Mouse (Mus musculus) splenic B cell, adult 2 months (primary cell): ENCODE data around the gene Rbm10.

Experiments
- DNase-seq: peaks from one replicate; pipeline ENCODE4 v3.0.0-alpha.2; 2011; ENCODE audit warnings: low read depth, low spot score
- H3K27me3 ChIP-seq: 2 replicates; pipeline ENCODE4 v1.6.1; 2012; ENCODE audit warnings: mild to moderate bottlenecking, low read length, moderate library complexity, mixed read lengths; ENCODE audit not compliant: control insufficient read depth, poor library complexity, insufficient read depth, severe bottlenecking
- H3K36me3 ChIP-seq: 2 replicates; pipeline ENCODE4 v1.6.1; 2012; ENCODE audit warnings: mild to moderate bottlenecking, low read length, moderate library complexity, mixed read lengths; ENCODE audit not compliant: control insufficient read depth, poor library complexity, insufficient read depth, severe bottlenecking

Rbm10 gene

GRCm38 (mm10) chrX:20617176-20617902, at the start of gene Rbm10, which contains the start of gene Ndufb11:
Gene Rbm10, plus strand, starts transcription at chrX:20617503.
Gene Ndufb11, minus strand, starts transcription at chrX:20617619.
- peak; percentile 84 for DNase-seq
- Histone ChIP-seq H3K27me3 (no peaks in the 10 kb centered on the region), H3K36me3 (no peaks in the 10 kb centered on the region)

GRCm38 (mm10) chrX:20571024-20571423, 46.3 kb upstream of the Rbm10 start:
- no peak for DNase-seq
- no peaks in the 10 kb centered on the region for H3K36me3 ChIP-seq
- H3K27me3 ChIP-seq: no peaks in the 10 kb centered on the region

GRCm38 (mm10) chrX:20572683-20573082, 44.6 kb upstream of the Rbm10 start:
- no peak for DNase-seq
- H3K27me3 ChIP-seq: no peaks in the 10 kb centered on the region
- H3K36me3 ChIP-seq: no peaks in the 10 kb centered on the region

- H3K27me3 ChIP-seq: no peaks in the 10 kb centered on the region
- H3K36me3 ChIP-seq: no peaks in the 10 kb centered on the region
- DNase-seq: no peak
These were observed 43.4 kb upstream of the Rbm10 start for GRCm38 (mm10) chrX:20573927-20574326.

GRCm38 (mm10) chrX:20587968-20588367, 29.3 kb upstream of the Rbm10 start:
- no peaks in the 10 kb centered on the region for H3K36me3 ChIP-seq
- H3K27me3 ChIP-seq: no peaks in the 10 kb centered on the region
- peak; percentile 33 for DNase-seq

- Histone ChIP-seq H3K36me3 (no peaks in the 10 kb centered on the region), H3K27me3 (no peaks in the 10 kb centered on the region)
- DNase-seq: no peak
These were observed 8.8 kb upstream of the Rbm10 start for GRCm38 (mm10) chrX:20608500-20608899.

GRCm38 (mm10) chrX:20616861-20617175, 485 bp upstream of the Rbm10 start:
- no peak for DNase-seq

GRCm38 (mm10) chrX:20617903-20618399, 648 bp downstream of the Rbm10 start:
- Histone ChIP-seq H3K36me3 (no peaks in the 10 kb centered on the region), H3K27me3 (no peaks in the 10 kb centered on the region)
- DNase-seq: no peak

More at GRCm38 (mm10) chrX:20616861-20617175, 485 bp upstream of the Rbm10 start:
- H3K27me3 ChIP-seq: no peaks in the 10 kb centered on the region
- H3K36me3 ChIP-seq: no peaks in the 10 kb centered on the region

- Histone ChIP-seq H3K27me3 (no peaks in the 10 kb centered on the region), H3K36me3 (0 out of 2 replicates have a peak, but pooled peaks cover 8% of the 10 kb centered on the region)
- DNase-seq: no peak
These were observed 20.8 kb downstream of the Rbm10 start for GRCm38 (mm10) chrX:20638141-20638540.

- peaks cover 7% of the 10 kb centered on the region; the same call in 1 of the 2 replicates for H3K36me3 ChIP-seq
- no peaks in the 10 kb centered on the region for H3K27me3 ChIP-seq
- no peak for DNase-seq
These were observed 27.5 kb downstream of the Rbm10 start for GRCm38 (mm10) chrX:20644780-20645179.

- Histone ChIP-seq H3K36me3 (no peaks in the 10 kb centered on the region), H3K27me3 (no peaks in the 10 kb centered on the region)
- DNase-seq: no peak
These were observed 40.3 kb downstream of the Rbm10 start for GRCm38 (mm10) chrX:20657593-20657992.

- H3K27me3 ChIP-seq: no peaks in the 10 kb centered on the region
- DNase-seq: peak; percentile 89
These were observed 40.8 kb downstream of the Rbm10 start, which contains the start of gene Uba1 for GRCm38 (mm10) chrX:20658026-20658652. Gene Uba1, plus strand, starts transcription at chrX:20658326.

GRCm38 (mm10) chrX:20658891-20659406, 41.6 kb downstream of the Rbm10 start:
- peak; percentile 29 for DNase-seq
- no peaks in the 10 kb centered on the region for H3K36me3 ChIP-seq

More at GRCm38 (mm10) chrX:20658026-20658652, 40.8 kb downstream of the Rbm10 start, which contains the start of gene Uba1:
- no peaks in the 10 kb centered on the region for H3K36me3 ChIP-seq

GRCm38 (mm10) chrX:20662317-20662715, 45.0 kb downstream of the Rbm10 start:
- Histone ChIP-seq H3K36me3 (no peaks in the 10 kb centered on the region), H3K27me3 (no peaks in the 10 kb centered on the region)
- DNase-seq: no peak

More at GRCm38 (mm10) chrX:20658891-20659406, 41.6 kb downstream of the Rbm10 start:
- H3K27me3 ChIP-seq: no peaks in the 10 kb centered on the region
